Mouse (Mus musculus): ENCODE results near the gene Nsrp1.

GRCm38 (mm10) chr11:77002361-77002760 is 75.9 kb downstream of the Nsrp1 start:
- no peak for TF ChIP-seq CTCF (IDR thresholded peaks at IDR 0.05)
- no peak for TF ChIP-seq EP300 (IDR thresholded peaks at IDR 0.05)
